Mouse (Mus musculus) small intestine, adult 2 months (tissue): ENCODE results near the gene Rplp2. TPM values are rescaled to one million over a fixed set of nuclear protein-coding genes. Genes with fewer than 3 reads are reported as not detected.

Experiments used
- H3K27ac ChIP-seq: fragments of 200-500 bp; 2 replicates; pipeline ENCODE4 v1.5.1; 2012; ENCODE audit warnings: low read depth, low read length, control low read depth, inconsistent platforms; ENCODE audit not compliant: insufficient read depth
- H3K27me3 ChIP-seq: fragments of 200-500 bp; 2 replicates; pipeline ENCODE4 v1.6.1; 2012; ENCODE audit warnings: mild to moderate bottlenecking, moderate library complexity, low read length, inconsistent platforms; ENCODE audit not compliant: control insufficient read depth, insufficient read depth
- H3K36me3 ChIP-seq: fragments of 200-500 bp; 2 replicates; pipeline ENCODE4 v1.6.1; 2012; ENCODE audit warnings: mild to moderate bottlenecking, low read length, control low read depth, inconsistent platforms; ENCODE audit not compliant: control insufficient read depth, insufficient read depth
- H3K4me1 ChIP-seq: fragments of 200-500 bp; 2 replicates; pipeline ENCODE4 v1.6.1; 2012; ENCODE audit warnings: low read length, inconsistent platforms, mixed read lengths; ENCODE audit not compliant: control insufficient read depth, insufficient read depth, insufficient read length
- H3K4me3 ChIP-seq: fragments of 200-500 bp; 2 replicates; pipeline ENCODE4 v1.5.1; 2012; ENCODE audit warnings: low read depth, mild to moderate bottlenecking, control low read depth, inconsistent platforms, low read length, moderate library complexity
- CTCF ChIP-seq: fragments of 200-500 bp; IDR thresholded peaks from 2 replicates; pipeline ENCODE4 v1.5.1; 2012; ENCODE audit warnings: low read depth, mild to moderate bottlenecking, control low read depth, inconsistent platforms, low read length, moderate library complexity, mixed read lengths; ENCODE audit not compliant: insufficient replicate concordance, insufficient read length; ENCODE audit errors: extremely low read depth
- POLR2A ChIP-seq: fragments of 200-500 bp; IDR thresholded peaks from 2 replicates; pipeline ENCODE4 v1.6.1; 2012; ENCODE audit warnings: low read depth, mild to moderate bottlenecking, control low read depth, inconsistent platforms, low read length, moderate library complexity
- WGBS: fragments of 180-500 bp; shearing (Covaris S2); methylation state at CpG from one replicate; pipeline ENCODE4 v1.1.7; 2018; 5-methylcytosine and 5-hydroxymethylcytosine counted together
- polyA plus RNA-seq: library from polyadenylated mRNA; depleted of rRNA; stranded (reverse); fragments of >200 nt; gene quantifications from 2 replicates; pipeline ENCODE4 v1.2.3, GENCODE M21; 2012

Rplp2 gene
- polyA plus RNA-seq, 1 experiment: 441 TPM

DNA sequence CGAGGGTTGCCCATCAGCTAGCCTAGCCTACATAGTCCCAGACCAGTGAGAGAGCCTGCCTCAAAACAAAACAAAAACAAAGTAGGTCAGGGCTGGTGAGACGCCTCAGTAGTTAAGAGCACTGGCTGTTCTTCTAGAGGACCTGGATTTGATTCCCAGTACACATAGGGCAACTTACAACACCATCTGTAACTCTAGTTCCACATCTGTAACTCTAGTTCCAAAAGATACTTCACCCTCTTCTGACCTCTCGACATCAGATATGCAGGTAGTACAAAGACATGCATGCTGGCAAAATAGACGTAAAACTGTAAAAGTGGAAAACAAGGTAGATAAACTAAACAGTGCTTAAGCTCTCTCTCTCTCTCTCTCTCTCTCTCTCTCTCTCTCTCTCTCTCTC, 23.4 kb upstream of the Rplp2 start:
- H3K4me1 ChIP-seq: peaks cover 7% of the 10 kb centered on the region; the same call in 1 of the 2 replicates
- H3K27ac ChIP-seq: no peak overlapping the region
- H3K36me3 ChIP-seq: no peaks in the 10 kb centered on the region
- WGBS: 75% methylated on average over 4 of the region's 4 CpGs
- H3K27me3 ChIP-seq: no peaks in the 10 kb centered on the region
- TF ChIP-seq POLR2A: no peak
- H3K4me3 ChIP-seq: no peak overlapping the region

DNA sequence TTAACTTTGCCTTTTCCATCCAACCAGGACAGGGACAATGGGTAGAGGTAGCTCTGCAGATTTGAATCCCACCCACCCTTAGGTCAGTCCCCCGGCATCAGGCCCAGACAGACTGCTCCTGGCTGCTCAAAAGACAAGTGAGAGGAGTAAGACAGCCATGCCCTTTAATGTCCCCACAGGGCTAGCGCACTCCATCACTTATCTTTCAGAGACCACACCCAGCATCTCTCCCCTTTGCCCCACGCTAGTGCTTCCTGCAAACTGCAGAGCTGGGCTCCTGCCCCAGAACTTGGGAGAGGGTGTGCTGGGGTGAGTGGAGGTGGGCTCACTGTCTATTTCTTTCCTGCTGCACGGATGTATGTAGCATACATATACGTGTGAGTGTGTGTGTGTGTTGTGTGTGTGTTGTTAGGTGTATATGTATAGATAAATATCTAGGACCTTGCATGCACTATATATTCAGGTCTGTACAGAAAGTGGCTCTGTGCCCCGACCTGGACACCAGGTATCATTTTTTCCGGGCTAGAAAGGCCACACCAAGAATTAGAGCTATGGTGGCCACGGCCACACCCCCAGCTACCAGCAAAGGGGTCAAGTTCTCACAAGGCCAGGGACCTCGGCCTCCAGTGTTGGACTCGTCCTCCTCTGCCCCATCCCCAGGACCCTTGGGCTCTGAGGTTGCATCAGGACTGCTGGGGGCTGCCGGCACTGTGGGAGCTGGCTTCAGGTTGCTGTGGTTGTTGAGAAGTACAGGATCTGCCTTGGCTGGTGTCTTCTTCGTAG, 20.0 kb upstream of the Rplp2 start:
- WGBS: 74% methylated on average over 12 of the region's 12 CpGs
- TF ChIP-seq CTCF (no peak), POLR2A (no peak)

GRCm38 (mm10) chr7:141428701-141429100, 18.5 kb upstream of the Rplp2 start:
- 66% methylated on average over 5 of the region's 5 CpGs for WGBS
- H3K36me3 ChIP-seq: peaks cover 34% of the 10 kb centered on the region
- TF ChIP-seq CTCF (no peak), POLR2A (no peak)
- H3K4me3 ChIP-seq: no peak overlapping the region
- H3K4me1 ChIP-seq: peaks cover 11% of the 10 kb centered on the region
- H3K27ac ChIP-seq: no peak overlapping the region
- no peaks in the 10 kb centered on the region for H3K27me3 ChIP-seq

More for the DNA sequence above, 20.0 kb upstream of the Rplp2 start:
- Histone ChIP-seq H3K4me1 (peaks cover 10% of the 10 kb centered on the region), H3K27me3 (no peaks in the 10 kb centered on the region), H3K36me3 (peaks cover 19% of the 10 kb centered on the region), H3K4me3 (no peak overlapping the region), H3K27ac (no peak overlapping the region)

GRCm38 (mm10) chr7:141429310-141429709, 17.9 kb upstream of the Rplp2 start, which contains the start of gene Cend1:
Gene Cend1, minus strand, starts transcription at chr7:141429491.
- Histone ChIP-seq H3K4me3 (no peak within 1 kb of the TSS), H3K27ac (no peak within 1 kb of the TSS), H3K4me1 (peaks cover 16% of the 10 kb centered on the region), H3K36me3 (peaks cover 38% of the 10 kb centered on the region), H3K27me3 (no peaks in the 10 kb centered on the region)
- TF ChIP-seq CTCF (no peak), POLR2A (no peak)
- WGBS: 27% methylated on average over 19 of the region's 19 CpGs

DNA sequence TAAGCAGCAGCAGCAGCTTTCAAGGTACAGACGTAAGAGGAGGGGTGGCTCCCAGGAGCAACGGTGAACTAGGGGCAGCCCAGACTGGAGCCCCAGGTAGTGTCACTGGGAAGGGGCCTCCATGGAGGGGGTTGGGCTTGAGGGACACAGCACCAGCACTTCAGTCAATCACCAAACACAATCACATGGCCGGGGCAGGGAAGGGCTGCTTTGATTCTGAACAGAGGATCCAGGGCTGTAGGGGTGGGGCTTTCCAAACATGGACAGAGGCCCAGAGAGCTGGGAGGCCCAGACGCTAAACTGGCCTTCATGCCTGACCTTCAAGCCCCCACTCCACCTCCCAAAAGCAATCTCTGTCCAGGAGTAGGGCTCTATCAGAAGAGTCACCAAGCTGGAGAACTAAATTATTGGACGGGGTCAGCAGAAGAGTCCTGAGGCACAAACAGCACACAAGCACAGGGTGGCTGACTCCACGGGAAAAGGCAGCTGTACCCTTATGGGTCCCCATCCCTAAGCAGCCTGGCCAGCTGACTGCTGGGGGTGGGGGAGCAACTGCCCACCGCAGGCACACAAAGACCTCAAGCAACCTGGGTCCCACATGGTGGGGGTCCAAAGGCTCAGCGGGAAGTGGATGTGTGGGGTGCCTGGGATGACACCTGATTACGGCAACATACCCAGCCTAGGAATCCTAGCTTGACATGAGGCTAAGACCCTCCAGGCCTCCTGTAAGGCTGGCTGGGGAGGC, 17.2 kb upstream of the Rplp2 start:
- H3K27ac ChIP-seq: no peak overlapping the region
- no peak overlapping the region for H3K4me3 ChIP-seq
- H3K36me3 ChIP-seq: peaks cover 38% of the 10 kb centered on the region
- no peak for TF ChIP-seq POLR2A
- no peak for TF ChIP-seq CTCF
- H3K27me3 ChIP-seq: no peaks in the 10 kb centered on the region
- H3K4me1 ChIP-seq: peaks cover 23% of the 10 kb centered on the region
- WGBS: 78% methylated on average over 9 of the region's 9 CpGs

- 95% methylated on average over 9 of the region's 9 CpGs for WGBS
- Histone ChIP-seq H3K4me1 (peaks cover 27% of the 10 kb centered on the region), H3K36me3 (peaks cover 38% of the 10 kb centered on the region), H3K27me3 (no peaks in the 10 kb centered on the region), H3K4me3 (no peak overlapping the region), H3K27ac (no peak overlapping the region)
- TF ChIP-seq POLR2A (no peak), CTCF (no peak)
Measured at GRCm38 (mm10) chr7:141430585-141431240, 16.5 kb upstream of the Rplp2 start.
